Comparison of ENCODE assay signal across 8 mouse cellular contexts in genomic region chr5:14389184-14389890, GRCm38 (mm10).
DNase-seq lines count a peak whose midpoint lies in the region; ATAC-seq and TF ChIP-seq lines count a peak whose summit lies in the region.

No protein-coding gene starts in this region.

- peak; percentile 76; the same call in 1 of the 2 replicates for TF ChIP-seq CTCF in brain, embryonic 14.5 days (IDR thresholded peaks at IDR 0.05; ENCODE audit: borderline replicate concordance, extremely low read depth, insufficient read depth, insufficient read length)
- peak; percentile 14; the same call in 1 of the 2 replicates for TF ChIP-seq CTCF in embryonic fibroblast, embryonic 13.5 days (IDR thresholded peaks at IDR 0.05; ENCODE audit: borderline replicate concordance, insufficient read depth, low read length)
- TF ChIP-seq CTCF in intestine, postnatal 0 days (IDR thresholded peaks at IDR 0.05; ENCODE audit: low read depth), result peak; percentile 63

- H3K4me1 ChIP-seq in embryonic fibroblast, embryonic 13.5 days (ENCODE audit: control insufficient read depth, insufficient read depth, low read length), result no peaks in the 10 kb centered on the region
- no peaks in the 10 kb centered on the region for H3K4me1 ChIP-seq in intestine, postnatal 0 days (replicated peaks; ENCODE audit: control insufficient read depth, insufficient read depth, low read length)
- H3K4me1 ChIP-seq in midbrain, embryonic 16.5 days (ENCODE audit: control insufficient read depth, insufficient read depth, low read length), result no peaks in the 10 kb centered on the region

- no peaks in the 10 kb centered on the region for H3K36me3 ChIP-seq in intestine, postnatal 0 days (ENCODE audit: control insufficient read depth, insufficient read depth)
- no peaks in the 10 kb centered on the region for H3K36me3 ChIP-seq in midbrain, embryonic 16.5 days (ENCODE audit: control insufficient read depth, insufficient read depth, low read length)

- no peaks in the 10 kb centered on the region for H3K9me3 ChIP-seq in intestine, postnatal 0 days (ENCODE audit: control insufficient read depth)
- no peaks in the 10 kb centered on the region for H3K9me3 ChIP-seq in midbrain, embryonic 16.5 days (replicated peaks; ENCODE audit: control insufficient read depth, low read length, poor library complexity, severe bottlenecking)

- TF ChIP-seq POLR2A in brain, embryonic 14.5 days (IDR thresholded peaks at IDR 0.05; ENCODE audit: borderline replicate concordance, extremely low read depth, insufficient read depth, insufficient read length, poor library complexity, severe bottlenecking), result no peak
- no peak for TF ChIP-seq POLR2A in embryonic fibroblast, embryonic 13.5 days (IDR thresholded peaks at IDR 0.05; ENCODE audit: low read depth, low read length)

- no peak overlapping the region for H3K4me3 ChIP-seq in embryonic fibroblast, embryonic 13.5 days (ENCODE audit: insufficient read depth, low read length)
- no peak overlapping the region for H3K4me3 ChIP-seq in intestine, postnatal 0 days (ENCODE audit: low read depth, low read length)
- no peak overlapping the region for H3K4me3 ChIP-seq in midbrain, embryonic 16.5 days (ENCODE audit: low read depth, low read length)

- WGBS in intestine, postnatal 0 days, result 17% methylated on average over 6 of the region's 6 CpGs
- 20% methylated on average over 6 of the region's 6 CpGs for WGBS in midbrain, embryonic 16.5 days

- H3K9ac ChIP-seq in intestine, postnatal 0 days (ENCODE audit: low read depth, low read length), result no peak overlapping the region
- no peak overlapping the region for H3K9ac ChIP-seq in midbrain, embryonic 16.5 days (ENCODE audit: low read depth, low read length)

- H3K4me2 ChIP-seq in intestine, postnatal 0 days (replicated peaks; ENCODE audit: low read depth), result no peak overlapping the region
- H3K4me2 ChIP-seq in midbrain, embryonic 16.5 days (ENCODE audit: low read length), result no peak overlapping the region

- no peak overlapping the region for H3K27ac ChIP-seq in embryonic fibroblast, embryonic 13.5 days (ENCODE audit: insufficient read depth, low read length)
- H3K27ac ChIP-seq in intestine, postnatal 0 days (ENCODE audit: low read depth, low read length), result no peak overlapping the region
- H3K27ac ChIP-seq in midbrain, embryonic 16.5 days (ENCODE audit: low read length), result no peak overlapping the region

- DNase-seq in gastrocnemius, postnatal 10 days, result peak; percentile 20
- no peak for DNase-seq in gastrocnemius, adult 18-20 months (ENCODE audit: low spot score)
- peak; percentile 78 for DNase-seq in brain, embryonic 14.5 days (ENCODE audit: low read depth)
- DNase-seq in left cerebral cortex, adult 9 months (ENCODE audit: low spot score in 2 of 2), result peak; percentile 7 to 79
- DNase-seq in urinary bladder, postnatal 36 days (ENCODE audit: low spot score in 2 of 2), result peak; percentile 8 to 12

- H3K27me3 ChIP-seq in intestine, postnatal 0 days (replicated peaks; ENCODE audit: control insufficient read depth, insufficient read depth, low read length), result no peaks in the 10 kb centered on the region
- no peaks in the 10 kb centered on the region for H3K27me3 ChIP-seq in midbrain, embryonic 16.5 days (ENCODE audit: control insufficient read depth, insufficient read depth, low read depth, low read length)

- no peak for ATAC-seq in intestine, postnatal 0 days
- peak; percentile 84 for ATAC-seq in midbrain, embryonic 16.5 days

Comparison
In these comparisons a context has a peak if more than half of its experiments do, and no peak if none do; other contexts are left out.
1. CTCF ChIP-seq: peak in every context shown above with its lines; median percentile 76 in brain, embryonic 14.5 days; 63 in intestine, postnatal 0 days; 14 in embryonic fibroblast, embryonic 13.5 days.